Mouse (Mus musculus): ENCODE measurements around the gene Afg3l1. TPM values are rescaled to one million over a fixed set of nuclear protein-coding genes. Genes with fewer than 3 reads are reported as not detected.
A peak's percentile ranks its signal among the peaks of the same experiment; 100 is the strongest.

Gene Afg3l1
- polyA plus RNA-seq, 1 experiment, result 28.2 TPM

- Histone ChIP-seq H3K4me1 (ENCODE audit: control insufficient read depth, insufficient read depth, low read length) (peaks cover 15% of the 10 kb centered on the region), H3K27me3 (ENCODE audit: control insufficient read depth, insufficient read depth, low read length) (no peaks in the 10 kb centered on the region), H3K27ac (ENCODE audit: insufficient read depth, low read length) (no peak overlapping the region), H3K4me3 (replicated peaks; ENCODE audit: insufficient read depth, low read depth, low read length) (no peak overlapping the region)
- WGBS, result 21% methylated on average over 11 of the region's 11 CpGs
- DNase-seq, result peak in 1 of 2 experiments; percentile 42
- TF ChIP-seq POLR2A (IDR thresholded peaks at IDR 0.05; ENCODE audit: borderline replicate concordance, insufficient read depth, low read length) (no peak), CTCF (IDR thresholded peaks at IDR 0.05; ENCODE audit: borderline replicate concordance, insufficient read depth, low read depth, low read length) (no peak)
Observed at GRCm38 (mm10) chr8:123499556-123499955, 21.9 kb downstream of the Afg3l1 start.

DNA sequence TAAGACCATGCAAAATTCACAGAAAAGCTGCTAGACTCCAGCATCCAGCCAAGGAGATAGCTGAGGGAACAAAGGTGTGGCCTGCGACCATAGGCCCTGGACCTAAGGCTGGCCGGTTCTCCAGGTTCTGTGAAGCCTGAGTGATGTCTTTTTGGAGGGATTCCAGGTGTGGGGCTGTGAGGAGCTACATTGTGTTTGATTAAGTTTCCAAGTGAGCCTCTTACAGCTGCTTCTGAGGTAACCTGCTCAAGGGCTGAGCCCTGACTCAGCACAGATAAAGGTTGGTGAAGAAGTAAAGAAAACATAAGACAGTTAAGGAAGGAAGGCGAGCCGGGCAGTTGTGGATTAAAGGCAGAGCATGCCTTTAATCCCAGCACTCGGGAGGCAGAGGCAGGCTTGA lies 24.5 kb downstream of the Afg3l1 start:
- Histone ChIP-seq H3K27me3 (ENCODE audit: control insufficient read depth, insufficient read depth, low read length) (no peaks in the 10 kb centered on the region), H3K4me3 (replicated peaks; ENCODE audit: insufficient read depth, low read depth, low read length) (no peak overlapping the region), H3K27ac (ENCODE audit: insufficient read depth, low read length) (no peak overlapping the region), H3K4me1 (ENCODE audit: control insufficient read depth, insufficient read depth, low read length) (peaks cover 15% of the 10 kb centered on the region)
- WGBS, result 81% methylated on average over 5 of the region's 5 CpGs
- TF ChIP-seq CTCF (IDR thresholded peaks at IDR 0.05; ENCODE audit: borderline replicate concordance, insufficient read depth, low read depth, low read length), result no peak
- no peak for TF ChIP-seq POLR2A (IDR thresholded peaks at IDR 0.05; ENCODE audit: borderline replicate concordance, insufficient read depth, low read length)
- no peak for DNase-seq

DNA sequence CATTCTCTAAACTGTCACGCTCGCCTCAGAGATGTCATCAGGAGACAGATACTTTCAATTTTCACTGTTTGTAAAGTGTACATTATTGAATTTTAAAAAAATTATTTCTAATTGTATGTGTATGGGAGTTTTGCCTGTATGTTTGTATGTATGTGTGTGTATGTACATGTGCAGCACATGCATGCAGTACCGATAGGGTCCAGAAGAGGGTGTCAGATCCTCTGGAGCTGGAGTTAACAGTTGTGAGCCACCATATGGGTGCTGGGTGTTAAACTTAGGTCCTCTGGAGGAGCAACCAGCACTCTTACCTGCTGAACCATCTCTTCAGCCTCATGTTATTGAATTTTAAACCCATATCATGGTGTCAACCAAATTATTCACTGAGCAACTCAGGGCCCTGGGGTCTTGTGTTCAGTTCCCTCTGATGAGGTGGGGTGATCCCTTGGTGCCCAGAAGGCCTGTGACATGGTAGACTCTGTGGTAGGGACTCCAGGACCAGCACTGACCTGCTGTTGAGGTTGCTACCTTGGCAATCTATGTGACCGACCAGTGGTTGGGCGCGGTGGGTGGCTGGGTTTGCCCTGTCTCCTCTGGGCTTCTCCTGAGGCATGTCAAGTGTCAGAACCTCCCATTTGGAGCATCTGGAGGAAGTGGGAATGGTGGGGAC lies 26.2 kb downstream of the Afg3l1 start:
- TF ChIP-seq CTCF (IDR thresholded peaks at IDR 0.05; ENCODE audit: borderline replicate concordance, insufficient read depth, low read depth, low read length) (peak; percentile 13; the same call in 1 of the 2 replicates), POLR2A (IDR thresholded peaks at IDR 0.05; ENCODE audit: borderline replicate concordance, insufficient read depth, low read length) (no peak)
- peaks cover 13% of the 10 kb centered on the region for H3K4me1 ChIP-seq (ENCODE audit: control insufficient read depth, insufficient read depth, low read length)
- no peak overlapping the region for H3K27ac ChIP-seq (ENCODE audit: insufficient read depth, low read length)
- H3K27me3 ChIP-seq (ENCODE audit: control insufficient read depth, insufficient read depth, low read length), result no peaks in the 10 kb centered on the region
- no peak overlapping the region for H3K4me3 ChIP-seq (replicated peaks; ENCODE audit: insufficient read depth, low read depth, low read length)
- DNase-seq, result no peak
- WGBS, result 96% methylated on average over 6 of the region's 6 CpGs

DNA sequence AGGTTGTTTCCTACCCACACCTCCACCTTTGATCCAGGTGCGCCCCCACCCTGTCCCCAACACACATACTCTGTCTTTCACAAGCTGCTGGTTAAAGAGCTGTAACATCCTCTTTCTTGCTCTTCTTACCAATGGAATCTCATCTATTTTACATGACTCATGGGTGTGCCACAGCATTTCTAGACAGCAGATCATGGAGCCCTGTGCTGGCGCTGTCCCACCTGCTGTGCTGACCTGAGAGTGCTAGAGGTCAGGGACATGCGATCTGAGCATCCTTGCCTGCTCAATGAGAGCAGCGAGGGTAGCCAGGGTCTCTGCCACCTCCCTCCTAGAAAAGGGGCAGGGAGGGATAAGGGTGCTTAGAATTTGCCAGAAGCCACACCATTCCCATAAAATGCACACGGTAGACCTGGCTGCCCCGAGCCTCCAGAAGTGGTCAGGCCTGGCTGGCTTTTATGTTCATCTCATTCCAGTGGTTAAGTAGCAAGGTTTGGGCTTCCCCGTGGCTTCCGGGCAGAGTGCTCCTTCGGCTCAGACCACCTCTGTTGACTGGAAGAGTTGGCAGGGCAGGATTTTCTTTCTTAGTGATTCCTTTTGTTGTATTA lies 27.0 kb downstream of the Afg3l1 start:
- WGBS, result 87% methylated on average over 9 of the region's 9 CpGs

DNA sequence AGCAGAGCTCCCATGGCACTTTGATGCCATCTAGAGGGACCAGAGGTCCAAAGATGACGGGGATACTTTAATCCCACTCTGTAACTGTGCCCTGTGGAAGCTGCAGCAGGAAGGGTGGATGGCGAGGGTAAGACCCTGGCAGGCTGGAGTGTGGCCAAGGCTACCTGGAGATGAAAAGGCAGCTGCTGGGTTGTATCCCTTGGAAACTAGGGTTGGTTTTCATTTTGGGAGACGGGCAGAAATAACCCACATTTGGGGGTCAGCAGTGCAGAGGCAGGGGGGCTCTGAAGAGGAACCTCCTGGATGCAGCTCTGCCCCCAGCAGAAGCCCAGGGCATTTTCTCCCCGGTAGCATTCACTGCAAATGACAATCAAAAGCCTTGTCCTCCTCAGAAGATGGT lies 27.6 kb downstream of the Afg3l1 start:
- TF ChIP-seq POLR2A (IDR thresholded peaks at IDR 0.05; ENCODE audit: borderline replicate concordance, insufficient read depth, low read length), result no peak
- TF ChIP-seq CTCF (IDR thresholded peaks at IDR 0.05; ENCODE audit: borderline replicate concordance, insufficient read depth, low read depth, low read length), result no peak
- H3K27ac ChIP-seq (ENCODE audit: insufficient read depth, low read length), result no peak overlapping the region
- no peak for DNase-seq
- 52% methylated on average over 4 of the region's 4 CpGs for WGBS
- H3K4me1 ChIP-seq (ENCODE audit: control insufficient read depth, insufficient read depth, low read length), result no peaks in the 10 kb centered on the region; the same call in 1 of the 2 replicates
- H3K4me3 ChIP-seq (replicated peaks; ENCODE audit: insufficient read depth, low read depth, low read length), result no peak overlapping the region
- no peaks in the 10 kb centered on the region for H3K27me3 ChIP-seq (ENCODE audit: control insufficient read depth, insufficient read depth, low read length)

More for the DNA sequence above, 27.0 kb downstream of the Afg3l1 start:
- H3K4me1 ChIP-seq (ENCODE audit: control insufficient read depth, insufficient read depth, low read length), result peaks cover 5% of the 10 kb centered on the region
- no peak overlapping the region for H3K27ac ChIP-seq (ENCODE audit: insufficient read depth, low read length)
- TF ChIP-seq CTCF (IDR thresholded peaks at IDR 0.05; ENCODE audit: borderline replicate concordance, insufficient read depth, low read depth, low read length), result no peak
- TF ChIP-seq POLR2A (IDR thresholded peaks at IDR 0.05; ENCODE audit: borderline replicate concordance, insufficient read depth, low read length), result no peak
- no peak overlapping the region for H3K4me3 ChIP-seq (replicated peaks; ENCODE audit: insufficient read depth, low read depth, low read length)
- DNase-seq, result no peak
- no peaks in the 10 kb centered on the region for H3K27me3 ChIP-seq (ENCODE audit: control insufficient read depth, insufficient read depth, low read length)

- 70% methylated on average over 9 of the region's 9 CpGs for WGBS
- Histone ChIP-seq H3K4me3 (replicated peaks; ENCODE audit: insufficient read depth, low read depth, low read length) (no peak overlapping the region), H3K27ac (ENCODE audit: insufficient read depth, low read length) (no peak overlapping the region), H3K27me3 (ENCODE audit: control insufficient read depth, insufficient read depth, low read length) (no peaks in the 10 kb centered on the region), H3K4me1 (ENCODE audit: control insufficient read depth, insufficient read depth, low read length) (no peaks in the 10 kb centered on the region)
- no peak for TF ChIP-seq POLR2A (IDR thresholded peaks at IDR 0.05; ENCODE audit: borderline replicate concordance, insufficient read depth, low read length)
- TF ChIP-seq CTCF (IDR thresholded peaks at IDR 0.05; ENCODE audit: borderline replicate concordance, insufficient read depth, low read depth, low read length), result no peak
- DNase-seq, result no peak
Observed at GRCm38 (mm10) chr8:123505695-123506094, 28.0 kb downstream of the Afg3l1 start.

DNA sequence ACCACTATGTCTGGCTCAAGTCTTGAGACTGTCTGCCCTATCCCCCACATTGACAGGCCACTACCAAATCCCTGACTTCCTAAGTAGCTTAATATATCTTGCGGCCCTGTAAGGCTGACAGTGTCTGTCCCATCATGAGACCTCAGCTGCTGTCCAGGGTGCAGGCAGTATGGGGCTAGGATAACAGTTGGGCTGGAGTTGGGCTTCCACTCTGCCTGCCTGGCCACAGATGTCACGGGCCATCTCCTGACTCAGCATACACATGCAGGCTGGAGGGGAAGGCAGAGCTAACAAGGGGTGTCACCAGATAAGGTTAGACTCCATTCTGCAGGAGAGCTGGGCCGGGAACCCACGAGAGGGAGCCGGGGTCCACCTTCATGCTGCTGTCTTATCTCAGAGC lies 29.4 kb downstream of the Afg3l1 start:
- no peak overlapping the region for H3K27ac ChIP-seq (ENCODE audit: insufficient read depth, low read length)
- WGBS, result 93% methylated on average over 5 of the region's 5 CpGs
- H3K27me3 ChIP-seq (ENCODE audit: control insufficient read depth, insufficient read depth, low read length), result no peaks in the 10 kb centered on the region
- no peak overlapping the region for H3K4me3 ChIP-seq (replicated peaks; ENCODE audit: insufficient read depth, low read depth, low read length)
- no peak for DNase-seq
- TF ChIP-seq CTCF (IDR thresholded peaks at IDR 0.05; ENCODE audit: borderline replicate concordance, insufficient read depth, low read depth, low read length) (no peak), POLR2A (IDR thresholded peaks at IDR 0.05; ENCODE audit: borderline replicate concordance, insufficient read depth, low read length) (no peak)
- H3K4me1 ChIP-seq (ENCODE audit: control insufficient read depth, insufficient read depth, low read length), result no peaks in the 10 kb centered on the region

DNA sequence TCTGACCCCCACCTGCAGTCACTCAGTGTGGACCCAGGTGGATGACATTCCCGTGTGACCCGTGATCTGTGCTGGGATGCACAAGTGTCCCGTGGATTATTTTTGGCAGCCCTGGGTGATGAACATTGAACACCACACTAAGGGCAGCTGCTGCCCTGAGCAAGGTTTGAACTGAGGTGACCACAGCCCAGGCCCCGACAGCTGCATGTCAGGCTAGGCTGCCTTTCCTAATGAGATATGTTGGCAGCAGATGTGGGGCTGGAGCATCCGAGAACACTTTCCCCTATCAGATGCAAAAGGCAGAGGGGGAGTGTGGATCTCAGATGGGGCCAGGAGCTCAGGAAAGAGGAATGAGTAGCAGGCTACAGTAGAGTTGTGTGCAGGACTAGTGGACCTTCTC lies 33.1 kb downstream of the Afg3l1 start:
- 65% methylated on average over 5 of the region's 5 CpGs for WGBS
- H3K4me1 ChIP-seq (ENCODE audit: control insufficient read depth, insufficient read depth, low read length), result no peaks in the 10 kb centered on the region
- TF ChIP-seq POLR2A (IDR thresholded peaks at IDR 0.05; ENCODE audit: borderline replicate concordance, insufficient read depth, low read length), result no peak
- TF ChIP-seq CTCF (IDR thresholded peaks at IDR 0.05; ENCODE audit: borderline replicate concordance, insufficient read depth, low read depth, low read length), result no peak
- H3K4me3 ChIP-seq (replicated peaks; ENCODE audit: insufficient read depth, low read depth, low read length), result no peak overlapping the region
- no peak for DNase-seq
- no peaks in the 10 kb centered on the region for H3K27me3 ChIP-seq (ENCODE audit: control insufficient read depth, insufficient read depth, low read length)
- no peak overlapping the region for H3K27ac ChIP-seq (ENCODE audit: insufficient read depth, low read length)

Measured in cerebellum, adult 2 months (tissue).